Mouse (Mus musculus) hindbrain, embryonic 15.5 days (tissue): Measurements from ENCODE around the gene Scube1. TPM values are rescaled to one million over a fixed set of nuclear protein-coding genes. Genes with fewer than 3 reads are reported as not detected.

ENCODE experiments used
- ATAC-seq: fragments of 200-750 bp; cut with Nextera tagmentation; 2 replicates; pipeline ENCODE4 v1.8.0; 2017; ENCODE audit warnings: low read depth, moderate number of reproducible peaks, moderate TSS enrichment; ENCODE audit not compliant: low FRiP score
- H3K27ac ChIP-seq: fragments of 300-500 bp; sonication (generic); replicated peaks from 2 replicates; pipeline ENCODE4 v1.5.1; 2015; ENCODE audit warnings: mild to moderate bottlenecking, inconsistent platforms
- H3K27me3 ChIP-seq: fragments of 300-500 bp; sonication (generic); 2 replicates; pipeline ENCODE4 v1.6.1; 2015; ENCODE audit warnings: control low read depth, inconsistent platforms
- H3K36me3 ChIP-seq: fragments of 300-500 bp; sonication (generic); 2 replicates; pipeline ENCODE4 v1.6.1; 2015; ENCODE audit warnings: control low read depth, inconsistent platforms
- H3K4me1 ChIP-seq: fragments of 300-500 bp; sonication (generic); replicated peaks from 2 replicates; pipeline ENCODE4 v1.6.1; 2015; ENCODE audit warnings: control low read depth, inconsistent platforms
- H3K4me2 ChIP-seq: fragments of 300-500 bp; sonication (generic); 2 replicates; pipeline ENCODE4 v1.6.1; 2015; ENCODE audit warnings: moderate library complexity, mild to moderate bottlenecking, inconsistent platforms
- H3K4me3 ChIP-seq: fragments of 300-500 bp; sonication (generic); 2 replicates; pipeline ENCODE4 v1.5.1; 2015; ENCODE audit warnings: mild to moderate bottlenecking, inconsistent platforms
- H3K9ac ChIP-seq: fragments of 300-500 bp; sonication (generic); 2 replicates; pipeline ENCODE4 v1.6.1; 2015; ENCODE audit warnings: inconsistent platforms
- H3K9me3 ChIP-seq: fragments of 300-500 bp; sonication (generic); 2 replicates; pipeline ENCODE4 v1.6.1; 2016; ENCODE audit warnings: control low read depth, inconsistent platforms
- WGBS: fragments of 180-500 bp; shearing (Covaris S2); methylation state at CpG from one replicate; pipeline ENCODE4 v1.1.7; 2015; 5-methylcytosine and 5-hydroxymethylcytosine counted together
- polyA plus RNA-seq: library from polyadenylated mRNA; unstranded; fragments of >200 nt; fragmentation: Nextera tagmentation; extraction: Ambion mirVana; gene quantifications from 2 replicates; pipeline ENCODE4 v1.2.1, GENCODE M21; 2015

Gene Scube1
- polyA plus RNA-seq, 1 experiment from 2014 or later = 9.7 TPM

- Histone ChIP-seq H3K27me3 (no peaks in the 10 kb centered on the region), H3K4me2 (no peak overlapping the region), H3K36me3 (no peaks in the 10 kb centered on the region), H3K9ac (no peak overlapping the region), H3K4me1 (no peaks in the 10 kb centered on the region), H3K27ac (no peak overlapping the region), H3K9me3 (no peaks in the 10 kb centered on the region), H3K4me3 (no peak overlapping the region)
- WGBS = 94% methylated on average over 6 of the region's 6 CpGs
- no peak for ATAC-seq
Observed at GRCm38 (mm10) chr15:83642518-83642917, 82.3 kb downstream of the Scube1 start.

- Histone ChIP-seq H3K27ac (no peak overlapping the region), H3K9ac (no peak overlapping the region), H3K4me2 (no peak overlapping the region), H3K27me3 (no peaks in the 10 kb centered on the region), H3K9me3 (no peaks in the 10 kb centered on the region), H3K36me3 (no peaks in the 10 kb centered on the region), H3K4me1 (no peaks in the 10 kb centered on the region), H3K4me3 (no peak overlapping the region)
- WGBS = 74% methylated on average over 4 of the region's 4 CpGs
- no peak for ATAC-seq
Observed at GRCm38 (mm10) chr15:83640208-83640607, 84.6 kb downstream of the Scube1 start.

GRCm38 (mm10) chr15:83639160-83639559, 85.7 kb downstream of the Scube1 start:
- 57% methylated on average over 3 of the region's 3 CpGs for WGBS
- no peak overlapping the region for H3K27ac ChIP-seq
- no peaks in the 10 kb centered on the region for H3K27me3 ChIP-seq
- H3K9ac ChIP-seq = no peak overlapping the region
- ATAC-seq = no peak
- H3K9me3 ChIP-seq = no peaks in the 10 kb centered on the region
- no peaks in the 10 kb centered on the region for H3K4me1 ChIP-seq
- no peak overlapping the region for H3K4me2 ChIP-seq
- H3K36me3 ChIP-seq = no peaks in the 10 kb centered on the region
- H3K4me3 ChIP-seq = no peak overlapping the region

GRCm38 (mm10) chr15:83638196-83638899, 86.5 kb downstream of the Scube1 start:
- no peak overlapping the region for H3K4me2 ChIP-seq
- no peaks in the 10 kb centered on the region for H3K36me3 ChIP-seq
- no peak overlapping the region for H3K27ac ChIP-seq
- H3K9ac ChIP-seq = no peak overlapping the region
- H3K4me1 ChIP-seq = no peaks in the 10 kb centered on the region
- no peaks in the 10 kb centered on the region for H3K27me3 ChIP-seq
- no peak for ATAC-seq
- no peaks in the 10 kb centered on the region for H3K9me3 ChIP-seq
- WGBS = 73% methylated on average over 20 of the region's 20 CpGs
- no peak overlapping the region for H3K4me3 ChIP-seq

GRCm38 (mm10) chr15:83636759-83637158, 88.1 kb downstream of the Scube1 start:
- H3K4me1 ChIP-seq = no peaks in the 10 kb centered on the region
- no peaks in the 10 kb centered on the region for H3K36me3 ChIP-seq
- H3K9ac ChIP-seq = no peak overlapping the region
- H3K9me3 ChIP-seq = no peaks in the 10 kb centered on the region
- no peaks in the 10 kb centered on the region for H3K27me3 ChIP-seq
- H3K4me3 ChIP-seq = no peak overlapping the region
- no peak overlapping the region for H3K27ac ChIP-seq
- H3K4me2 ChIP-seq = no peak overlapping the region
- WGBS = 72% methylated on average over 6 of the region's 6 CpGs
- ATAC-seq = no peak

DNA sequence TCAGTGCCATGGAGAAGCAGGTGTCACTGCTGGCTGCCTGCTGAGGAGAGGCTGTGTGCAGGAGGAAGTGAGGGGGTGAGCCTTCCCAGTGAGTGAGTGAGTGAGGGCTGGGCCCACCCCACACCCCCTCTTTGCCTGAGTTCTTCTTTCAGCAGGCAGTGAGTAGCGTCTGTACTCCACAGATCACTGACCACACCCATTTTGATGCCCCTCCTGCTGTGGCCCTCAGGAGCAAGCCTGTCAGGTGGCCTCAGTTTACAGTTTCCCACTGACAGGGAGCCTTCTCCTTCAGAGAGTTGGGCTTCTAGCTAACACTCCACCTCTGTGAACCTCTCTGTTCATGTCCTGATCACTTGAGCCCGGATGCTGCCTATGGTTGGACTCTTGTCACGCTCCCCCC, 89.6 kb downstream of the Scube1 start:
- ATAC-seq = no peak
- 54% methylated on average over 3 of the region's 3 CpGs for WGBS
- no peaks in the 10 kb centered on the region for H3K27me3 ChIP-seq
- H3K9ac ChIP-seq = no peak overlapping the region
- no peaks in the 10 kb centered on the region for H3K36me3 ChIP-seq
- no peaks in the 10 kb centered on the region for H3K9me3 ChIP-seq
- no peak overlapping the region for H3K4me3 ChIP-seq
- no peak overlapping the region for H3K4me2 ChIP-seq
- H3K27ac ChIP-seq = no peak overlapping the region
- no peaks in the 10 kb centered on the region for H3K4me1 ChIP-seq

DNA sequence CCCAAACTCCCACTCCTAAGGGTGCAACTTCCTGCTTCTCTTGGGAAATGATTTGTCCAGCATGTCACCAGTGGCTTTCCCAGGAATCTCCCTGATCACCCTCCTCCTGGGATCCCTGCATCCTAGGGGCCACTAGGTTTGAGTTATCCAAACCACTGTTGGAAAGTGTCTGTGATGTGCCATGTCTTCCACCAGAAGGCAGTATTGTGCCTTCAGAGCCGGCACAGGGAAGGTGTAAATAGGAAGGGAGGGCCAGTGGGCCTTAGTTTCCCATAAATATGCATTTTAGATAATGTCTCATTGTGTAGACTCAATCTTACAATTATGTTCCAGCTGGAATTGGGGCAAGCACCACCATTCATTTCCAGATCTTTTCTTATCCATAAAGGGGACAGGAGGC, 90.7 kb downstream of the Scube1 start:
- Histone ChIP-seq H3K27me3 (no peaks in the 10 kb centered on the region), H3K36me3 (no peaks in the 10 kb centered on the region), H3K4me3 (no peak overlapping the region), H3K9ac (no peak overlapping the region), H3K4me2 (no peak overlapping the region), H3K9me3 (no peaks in the 10 kb centered on the region), H3K4me1 (no peaks in the 10 kb centered on the region), H3K27ac (no peak overlapping the region)
- ATAC-seq = no peak
- WGBS = 7% methylated on average over 1 of the region's 1 CpGs

GRCm38 (mm10) chr15:83631071-83631470, 93.8 kb downstream of the Scube1 start:
- H3K9me3 ChIP-seq = no peaks in the 10 kb centered on the region
- no peak overlapping the region for H3K9ac ChIP-seq
- no peak for ATAC-seq
- H3K4me3 ChIP-seq = no peak overlapping the region
- no peaks in the 10 kb centered on the region for H3K4me1 ChIP-seq
- H3K4me2 ChIP-seq = no peak overlapping the region
- no peaks in the 10 kb centered on the region for H3K27me3 ChIP-seq
- WGBS = 86% methylated on average over 7 of the region's 7 CpGs
- no peaks in the 10 kb centered on the region for H3K36me3 ChIP-seq
- no peak overlapping the region for H3K27ac ChIP-seq

- Histone ChIP-seq H3K9ac (no peak overlapping the region), H3K9me3 (no peaks in the 10 kb centered on the region), H3K4me2 (no peak overlapping the region), H3K4me3 (no peak overlapping the region), H3K27me3 (no peaks in the 10 kb centered on the region), H3K27ac (no peak overlapping the region), H3K36me3 (no peaks in the 10 kb centered on the region), H3K4me1 (no peaks in the 10 kb centered on the region)
- 79% methylated on average over 3 of the region's 3 CpGs for WGBS
- ATAC-seq = no peak
Observed at GRCm38 (mm10) chr15:83629716-83630115, 95.1 kb downstream of the Scube1 start.

DNA sequence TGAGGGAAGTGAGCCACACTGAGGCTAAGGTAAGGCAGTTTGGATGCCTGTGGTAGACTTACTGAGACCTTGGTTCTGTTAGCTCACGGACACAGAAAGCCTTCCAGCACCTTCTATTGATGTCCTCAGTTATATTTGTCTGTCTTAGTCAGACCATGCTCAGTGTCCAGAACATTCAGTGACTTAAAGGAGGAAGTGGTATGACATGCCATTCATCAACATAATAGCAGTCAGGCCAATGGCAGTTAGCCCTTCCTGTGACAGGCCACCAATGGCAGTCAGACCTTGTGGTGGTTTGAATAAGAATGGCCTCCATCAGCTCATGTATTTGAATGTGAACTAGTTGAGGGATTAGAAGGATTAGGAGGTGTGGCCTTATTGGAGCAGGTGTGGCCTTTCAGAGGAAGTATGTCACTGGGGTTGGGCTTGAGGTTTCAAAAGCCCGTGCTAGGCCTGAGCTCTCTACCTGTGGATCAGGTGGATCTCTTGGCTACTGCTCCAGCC, 98.6 kb downstream of the Scube1 start:
- H3K36me3 ChIP-seq = no peaks in the 10 kb centered on the region
- no peak overlapping the region for H3K4me3 ChIP-seq
- 93% methylated on average over 2 of the region's 2 CpGs for WGBS
- H3K4me2 ChIP-seq = no peak overlapping the region
- H3K27me3 ChIP-seq = no peaks in the 10 kb centered on the region
- H3K27ac ChIP-seq = no peak overlapping the region
- H3K9me3 ChIP-seq = no peaks in the 10 kb centered on the region
- no peak for ATAC-seq
- no peak overlapping the region for H3K9ac ChIP-seq
- no peaks in the 10 kb centered on the region for H3K4me1 ChIP-seq

GRCm38 (mm10) chr15:83615245-83615644, 109.6 kb downstream of the Scube1 start:
- Histone ChIP-seq H3K36me3 (no peaks in the 10 kb centered on the region), H3K27ac (no peak overlapping the region), H3K27me3 (no peaks in the 10 kb centered on the region), H3K9ac (no peak overlapping the region), H3K4me1 (no peaks in the 10 kb centered on the region), H3K4me2 (no peak overlapping the region), H3K4me3 (no peak overlapping the region), H3K9me3 (no peaks in the 10 kb centered on the region)
- 93% methylated on average over 3 of the region's 3 CpGs for WGBS
- no peak for ATAC-seq

- Histone ChIP-seq H3K9ac (no peak overlapping the region), H3K4me2 (no peak overlapping the region), H3K36me3 (no peaks in the 10 kb centered on the region), H3K4me1 (no peaks in the 10 kb centered on the region), H3K4me3 (no peak overlapping the region), H3K27me3 (no peaks in the 10 kb centered on the region), H3K27ac (no peak overlapping the region), H3K9me3 (no peaks in the 10 kb centered on the region)
- ATAC-seq = no peak
- WGBS = 51% methylated on average over 15 of the region's 15 CpGs
Observed at GRCm38 (mm10) chr15:83607115-83607802, 117.6 kb downstream of the Scube1 start.
